Mouse (Mus musculus) urinary bladder, postnatal 36 days (tissue): ENCODE measurements at regions not wholly inside any gene's neighbourhood (a gene's known extent, or its start where the extent isn't known, plus 50 kb on each side); places are given as distances from the start of the nearest gene placed in this dataset.

ENCODE experiments used
- DNase-seq, 2 experiments: peaks; one replicate each; pipeline ENCODE4 v3.0.0; 2022; ENCODE audit warnings: low spot score in 2 of 2, mixed read lengths in 1 of 2

- DNase-seq: no peak
Observed at GRCm38 (mm10) chr1:193644506-193644905, 274.4 kb upstream of the Camk1g start.

GRCm38 (mm10) chr1:193636451-193636850 is 266.4 kb upstream of the Camk1g start:
- no peak for DNase-seq

GRCm38 (mm10) chr1:193632115-193632514 is 262.0 kb upstream of the Camk1g start:
- DNase-seq: no peak

GRCm38 (mm10) chr1:193629887-193630286 is 259.8 kb upstream of the Camk1g start:
- DNase-seq: no peak

- no peak for DNase-seq
Observed at GRCm38 (mm10) chr1:193626924-193627849, 257.1 kb upstream of the Camk1g start.

- DNase-seq: no peak
Observed at GRCm38 (mm10) chr1:193625101-193625956, 255.2 kb upstream of the Camk1g start.

GRCm38 (mm10) chr1:193623571-193623970 is 253.5 kb upstream of the Camk1g start:
- no peak for DNase-seq

- no peak for DNase-seq
Observed at GRCm38 (mm10) chr1:193618250-193618649, 248.2 kb upstream of the Camk1g start.

GRCm38 (mm10) chr1:193610471-193610870 is 240.4 kb upstream of the Camk1g start:
- no peak for DNase-seq

- no peak for DNase-seq
Observed at GRCm38 (mm10) chr1:193599895-193600294, 229.8 kb upstream of the Camk1g start.

GRCm38 (mm10) chr1:193599163-193599562 is 229.1 kb upstream of the Camk1g start:
- no peak for DNase-seq

GRCm38 (mm10) chr1:193590301-193590829 is 220.3 kb upstream of the Camk1g start:
- DNase-seq: no peak

- DNase-seq: peak; percentile 53 to 74
Observed at GRCm38 (mm10) chr1:193588477-193589464, 218.7 kb upstream of the Camk1g start.

GRCm38 (mm10) chr1:193587317-193587716 is 217.2 kb upstream of the Camk1g start:
- DNase-seq: no peak

GRCm38 (mm10) chr1:193586896-193587295 is 216.8 kb upstream of the Camk1g start:
- DNase-seq: no peak

GRCm38 (mm10) chr1:193583791-193584190 is 213.7 kb upstream of the Camk1g start:
- DNase-seq: no peak

GRCm38 (mm10) chr1:193580393-193580792 is 210.3 kb upstream of the Camk1g start:
- no peak for DNase-seq

GRCm38 (mm10) chr1:193579671-193580070 is 209.6 kb upstream of the Camk1g start:
- DNase-seq: no peak

- no peak for DNase-seq
Observed at GRCm38 (mm10) chr1:193578661-193579175, 208.6 kb upstream of the Camk1g start.

- no peak for DNase-seq
Observed at GRCm38 (mm10) chr1:193577821-193578220, 207.7 kb upstream of the Camk1g start.
